Comparison of ENCODE assay signal across 9 mouse cellular contexts in genomic region chr2:145794318-145794954, GRCm38 (mm10).
DNase-seq lines count a peak whose midpoint lies in the region; ATAC-seq and TF ChIP-seq lines count a peak whose summit lies in the region.
"Had no signal": no experiment of that assay in that cellular context is flagged by ENCODE, and none has a peak within 500 bp of the region (broad histone marks: within the 10 kb centered on the region; RNA-seq: fewer than 3 reads in every experiment).

No protein-coding gene starts in this region.

- no peak overlapping the region for H3K4me3 ChIP-seq in ES-Bruce4 (ENCODE audit: low read depth, low read length)
- H3K4me3 ChIP-seq in gastrocnemius, adult 2 months = no peak overlapping the region
- H3K4me3 ChIP-seq in kidney, embryonic 16.5 days (ENCODE audit: low read length) = no peak overlapping the region
- no peak overlapping the region for H3K4me3 ChIP-seq in liver, embryonic 14.5 days (ENCODE audit: insufficient read depth in 1 of 2, low read depth in 2 of 2, low read length in 2 of 2)
- H3K4me3 ChIP-seq: stomach, embryonic 15.5 days had no signal

- intact Hi-C loops in gastrocnemius, adult 2 months (cut with DNase I) = no loop called here

- no peak overlapping the region for H3K9ac ChIP-seq in ES-Bruce4 (ENCODE audit: low read depth, poor library complexity, severe bottlenecking)
- H3K9ac ChIP-seq in kidney, embryonic 16.5 days (replicated peaks; ENCODE audit: low read length) = no peak overlapping the region
- H3K9ac ChIP-seq in liver, embryonic 14.5 days (replicated peaks) = no peak overlapping the region
- H3K9ac ChIP-seq: stomach, embryonic 15.5 days had no signal

- TF ChIP-seq EP300 in ES-Bruce4 (IDR thresholded peaks at IDR 0.05; ENCODE audit: insufficient read depth, low read depth, low read length) = no peak
- no peak for TF ChIP-seq EP300 in liver, embryonic 14.5 days (IDR thresholded peaks at IDR 0.05; ENCODE audit: low read depth)

- H3K9me3 ChIP-seq in ES-Bruce4 (replicated peaks; ENCODE audit: control insufficient read depth, insufficient read depth, low read length, poor library complexity, severe bottlenecking) = peaks cover 4% of the 10 kb centered on the region; the same call in 1 of the 2 replicates
- H3K9me3 ChIP-seq in kidney, embryonic 16.5 days (ENCODE audit: low read length) = no peaks in the 10 kb centered on the region
- H3K9me3 ChIP-seq in liver, embryonic 14.5 days (ENCODE audit: control insufficient read depth, low read length) = no peaks in the 10 kb centered on the region
- H3K9me3 ChIP-seq: stomach, embryonic 15.5 days had no signal

- TF ChIP-seq CTCF in ES-Bruce4 (IDR thresholded peaks at IDR 0.05; ENCODE audit: low read depth, low read length) = peak; percentile 87
- peak; percentile 93 for TF ChIP-seq CTCF in gastrocnemius, adult 2 months (IDR thresholded peaks at IDR 0.05)
- peak; percentile 70 for TF ChIP-seq CTCF in liver, embryonic 14.5 days (IDR thresholded peaks at IDR 0.05; ENCODE audit: low read depth)

- peak; percentile 66; the same call in 1 of the 2 replicates for ATAC-seq in kidney, embryonic 16.5 days (ENCODE audit: low FRiP score, low TSS enrichment)
- ATAC-seq in liver, embryonic 14.5 days (ENCODE audit: insufficient read depth) = no peak
- ATAC-seq in neutrophil, adult 5-6 weeks (ENCODE audit: extremely low read depth, insufficient number of reproducible peaks, low FRiP score, poor library complexity, severe bottlenecking) = peak; percentile 63

- H3K27me3 ChIP-seq in ES-Bruce4 (ENCODE audit: control insufficient read depth, insufficient read depth, low read length, poor library complexity, severe bottlenecking) = no peaks in the 10 kb centered on the region
- H3K27me3 ChIP-seq in kidney, embryonic 16.5 days (ENCODE audit: insufficient read depth, low read length) = no peaks in the 10 kb centered on the region
- no peaks in the 10 kb centered on the region for H3K27me3 ChIP-seq in liver, embryonic 14.5 days (ENCODE audit: control insufficient read depth, insufficient read depth, low read length)
- H3K27me3 ChIP-seq: stomach, embryonic 15.5 days had no signal

- 39% methylated on average over 5 of the region's 5 CpGs for WGBS in kidney, embryonic 16.5 days
- 30% methylated on average over 5 of the region's 5 CpGs for WGBS in liver, embryonic 14.5 days (ENCODE audit: insufficient replicate concordance)

- H3K36me3 ChIP-seq in ES-Bruce4 (ENCODE audit: control insufficient read depth, insufficient read depth, low read length, poor library complexity, severe bottlenecking) = no peaks in the 10 kb centered on the region
- peaks cover 30% of the 10 kb centered on the region for H3K36me3 ChIP-seq in kidney, embryonic 16.5 days (ENCODE audit: insufficient read depth, low read length)
- H3K36me3 ChIP-seq in liver, embryonic 14.5 days (replicated peaks; ENCODE audit: control insufficient read depth, insufficient read depth, low read depth) = no peaks in the 10 kb centered on the region
- H3K36me3 ChIP-seq: stomach, embryonic 15.5 days had no signal

- peak; percentile 24 for DNase-seq in 3134 (ENCODE audit: extremely low read depth, insufficient read length, low spot score)
- peak; percentile 80 for DNase-seq in cerebellum, postnatal 10 days
- DNase-seq in gastrocnemius, adult 2 months = peak; percentile 71
- peak in 1 of 3 experiments; percentile 10 for DNase-seq in liver, embryonic 14.5 days (ENCODE audit: low read depth in 3 of 3, low spot score in 3 of 3)
- no peak for DNase-seq in spleen, postnatal 36 days (ENCODE audit: low spot score in 2 of 2)

- H3K27ac ChIP-seq in ES-Bruce4 (ENCODE audit: insufficient read depth, low read length) = peak overlapping the region; percentile 91; the same call in 1 of the 2 replicates
- H3K27ac ChIP-seq in gastrocnemius, adult 2 months = no peak overlapping the region
- no peak overlapping the region for H3K27ac ChIP-seq in kidney, embryonic 16.5 days (ENCODE audit: low read length)
- H3K27ac ChIP-seq in liver, embryonic 14.5 days = no peak overlapping the region
- H3K27ac ChIP-seq: stomach, embryonic 15.5 days had no signal

- TF ChIP-seq POLR2A in ES-Bruce4 (IDR thresholded peaks at IDR 0.05; ENCODE audit: insufficient read depth, low read length) = no peak

- no peak overlapping the region for H3K4me2 ChIP-seq in kidney, embryonic 16.5 days (replicated peaks; ENCODE audit: low read depth, low read length)
- H3K4me2 ChIP-seq in liver, embryonic 14.5 days (ENCODE audit: low read depth) = no peak overlapping the region
- H3K4me2 ChIP-seq: stomach, embryonic 15.5 days had no signal

- peaks cover 2% of the 10 kb centered on the region for H3K4me1 ChIP-seq in ES-Bruce4 (ENCODE audit: control insufficient read depth, insufficient read depth, low read length)
- peaks cover 3% of the 10 kb centered on the region; the same call in 1 of the 2 replicates for H3K4me1 ChIP-seq in kidney, embryonic 16.5 days (ENCODE audit: insufficient read depth, low read length)
- no peaks in the 10 kb centered on the region; a peak in 1 of 4 replicates for H3K4me1 ChIP-seq in liver, embryonic 14.5 days (replicated peaks; ENCODE audit: control insufficient read depth in 2 of 2, insufficient read depth in 2 of 2, low read length in 1 of 2)
- H3K4me1 ChIP-seq: stomach, embryonic 15.5 days had no signal

Comparison
In these comparisons a context has a peak if more than half of its experiments do, and no peak if none do; other contexts are left out.
1. DNase-seq: peak in 3134 (single experiment), cerebellum, postnatal 10 days (2 of 2) and gastrocnemius, adult 2 months (single experiment); none in spleen, postnatal 36 days (0 of 2).
2. Peak in every context shown above with its lines, with median percentiles within 50 percentile points of each other: CTCF ChIP-seq.